ENCODE assay signal across 20 mouse cellular contexts in the genomic region with DNA sequence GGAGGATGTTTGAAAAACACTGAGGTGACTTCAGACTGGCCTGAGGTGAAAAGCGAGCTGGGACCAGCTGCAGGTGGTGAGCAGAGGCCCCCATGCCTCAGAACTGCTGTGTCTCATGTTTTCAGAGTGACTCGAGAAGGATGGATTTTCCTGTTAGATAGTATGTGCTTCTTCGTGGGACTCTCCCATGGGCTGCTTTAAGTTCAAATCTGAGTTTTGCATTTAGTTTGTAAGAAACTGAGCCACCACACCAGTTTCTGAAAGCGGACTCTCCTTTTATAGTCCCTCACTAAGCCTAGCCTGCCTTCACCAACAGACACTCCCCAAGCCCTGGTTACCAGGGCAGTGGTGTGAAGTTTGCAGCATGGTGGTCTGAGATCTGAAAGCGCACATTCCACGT. TPM values are rescaled to one million over a fixed set of nuclear protein-coding genes. Genes with fewer than 3 reads are reported as not detected.
DNase-seq lines count a peak whose midpoint lies in the region; ATAC-seq and TF ChIP-seq lines count a peak whose summit lies in the region.
"Had no signal": no experiment of that assay in that cellular context is flagged by ENCODE, and none has a peak within 500 bp of the region (broad histone marks: within the 10 kb centered on the region; RNA-seq: fewer than 3 reads in every experiment).

No protein-coding gene starts in this region.

- H3K79me2 ChIP-seq in myocyte (ENCODE audit: control insufficient read depth, insufficient read depth): peaks cover 3% of the 10 kb centered on the region

- DNase-seq in kidney, postnatal 25 days: no peak
- DNase-seq in stomach, postnatal 0 days (ENCODE audit: low spot score): no peak
- no peak for DNase-seq in layer of hippocampus, postnatal 25 days (ENCODE audit: extremely low spot score in 1 of 2, low spot score in 1 of 2)
- DNase-seq: adrenal gland, adult 2 months; adrenal gland, postnatal 25 days; cerebellum, adult 18-20 months; cerebellum, postnatal 10 days; gastrocnemius, adult 2 months; gastrocnemius, postnatal 25 days; heart, postnatal 4 days had no signal

- H3K4me3 ChIP-seq in kidney, embryonic 14.5 days (ENCODE audit: low read length): no peak overlapping the region
- H3K4me3 ChIP-seq in embryonic fibroblast, embryonic 13.5 days (ENCODE audit: insufficient read depth, low read length): no peak overlapping the region
- no peak overlapping the region for H3K4me3 ChIP-seq in myocyte
- H3K4me3 ChIP-seq in stomach, postnatal 0 days (ENCODE audit: low read depth, low read length): no peak overlapping the region
- H3K4me3 ChIP-seq in midbrain, embryonic 15.5 days: no peak overlapping the region
- H3K4me3 ChIP-seq: embryonic facial prominence, embryonic 10.5 days; erythroblast, embryonic 14.5 days; forebrain, embryonic 10.5 days; gastrocnemius, adult 2 months; heart, embryonic 13.5 days; hindbrain, embryonic 12.5 days had no signal

- H3ac ChIP-seq in myocyte (ENCODE audit: control insufficient read depth, insufficient read length): no peak overlapping the region

- peaks cover 10% of the 10 kb centered on the region; the same call in 1 of the 2 replicates for H3K4me1 ChIP-seq in kidney, embryonic 14.5 days (ENCODE audit: control insufficient read depth, insufficient read depth, low read length)
- peaks cover 23% of the 10 kb centered on the region for H3K4me1 ChIP-seq in embryonic fibroblast, embryonic 13.5 days (ENCODE audit: control insufficient read depth, insufficient read depth, low read length)
- H3K4me1 ChIP-seq in stomach, postnatal 0 days (replicated peaks; ENCODE audit: control insufficient read depth, insufficient read depth): peaks cover 5% of the 10 kb centered on the region; the same call in 1 of the 2 replicates
- H3K4me1 ChIP-seq in midbrain, embryonic 15.5 days: no peaks in the 10 kb centered on the region
- H3K4me1 ChIP-seq: forebrain, embryonic 10.5 days had no signal

- H3K9me3 ChIP-seq in kidney, embryonic 14.5 days (ENCODE audit: control insufficient read depth, low read length): no peaks in the 10 kb centered on the region
- no peaks in the 10 kb centered on the region for H3K9me3 ChIP-seq in stomach, postnatal 0 days (ENCODE audit: control insufficient read depth, low read length)
- H3K9me3 ChIP-seq in midbrain, embryonic 15.5 days: no peaks in the 10 kb centered on the region
- H3K9me3 ChIP-seq: embryonic facial prominence, embryonic 10.5 days; forebrain, embryonic 10.5 days; heart, embryonic 13.5 days; hindbrain, embryonic 12.5 days had no signal

- H3K36me3 ChIP-seq in kidney, embryonic 14.5 days (ENCODE audit: control insufficient read depth, insufficient read depth, low read length): peaks cover 3% of the 10 kb centered on the region; the same call in 1 of the 2 replicates
- H3K36me3 ChIP-seq in myocyte (ENCODE audit: control insufficient read depth, insufficient read depth): no peaks in the 10 kb centered on the region
- H3K36me3 ChIP-seq in stomach, postnatal 0 days (ENCODE audit: control insufficient read depth, insufficient read depth, low read length): 0 out of 2 replicates have a peak, but pooled peaks cover 3% of the 10 kb centered on the region
- H3K36me3 ChIP-seq in midbrain, embryonic 15.5 days (replicated peaks): no peaks in the 10 kb centered on the region
- H3K36me3 ChIP-seq: embryonic facial prominence, embryonic 10.5 days; forebrain, embryonic 10.5 days; hindbrain, embryonic 12.5 days had no signal

- no peak for ATAC-seq in kidney, embryonic 14.5 days (ENCODE audit: low FRiP score, low TSS enrichment)
- no peak for ATAC-seq in stomach, postnatal 0 days (ENCODE audit: low FRiP score, low TSS enrichment)
- no peak for ATAC-seq in midbrain, embryonic 15.5 days (replicated peaks)
- ATAC-seq: forebrain, embryonic 14.5 days had no signal

- TF ChIP-seq POLR2A in embryonic fibroblast, embryonic 13.5 days (IDR thresholded peaks at IDR 0.05; ENCODE audit: low read depth, low read length): no peak
- no peak for TF ChIP-seq POLR2A in myocyte (IDR thresholded peaks at IDR 0.05; ENCODE audit: insufficient read length, low read depth)

- no peak for TF ChIP-seq EP300 in stomach, postnatal 0 days (optimal IDR thresholded peaks at IDR 0.05)

- 0 out of 2 replicates have a peak overlapping the region, but pooled peaks have one; percentile 18 for H3K9ac ChIP-seq in kidney, embryonic 14.5 days (ENCODE audit: low read depth, low read length)
- H3K9ac ChIP-seq in stomach, postnatal 0 days (ENCODE audit: low read length): no peak overlapping the region
- H3K9ac ChIP-seq in midbrain, embryonic 15.5 days: no peak overlapping the region
- H3K9ac ChIP-seq: heart, embryonic 13.5 days; hindbrain, embryonic 12.5 days had no signal

- no peak overlapping the region for H3K4me2 ChIP-seq in kidney, embryonic 14.5 days (replicated peaks; ENCODE audit: low read depth, low read length)
- peak overlapping the region; percentile 67 for H3K4me2 ChIP-seq in myocyte (ENCODE audit: low read depth)
- H3K4me2 ChIP-seq in stomach, postnatal 0 days (replicated peaks; ENCODE audit: low read depth): no peak overlapping the region
- H3K4me2 ChIP-seq in midbrain, embryonic 15.5 days: no peak overlapping the region
- H3K4me2 ChIP-seq: heart, embryonic 13.5 days; hindbrain, embryonic 12.5 days had no signal

- TF ChIP-seq CTCF in embryonic fibroblast, embryonic 13.5 days (IDR thresholded peaks at IDR 0.05; ENCODE audit: borderline replicate concordance, insufficient read depth, low read length): no peak
- no peak for TF ChIP-seq CTCF in stomach, postnatal 0 days (IDR thresholded peaks at IDR 0.05; ENCODE audit: low read depth)

- 61% methylated on average over 6 of the region's 6 CpGs for WGBS in kidney, embryonic 14.5 days
- 73% methylated on average over 6 of the region's 6 CpGs for WGBS in stomach, postnatal 0 days
- 79% methylated on average over 6 of the region's 6 CpGs for WGBS in midbrain, embryonic 15.5 days

- H3K27ac ChIP-seq in kidney, embryonic 14.5 days (ENCODE audit: low read depth, low read length): no peak overlapping the region; the same call in 1 of the 2 replicates
- H3K27ac ChIP-seq in embryonic fibroblast, embryonic 13.5 days (ENCODE audit: insufficient read depth, low read length): peak overlapping the region; percentile 74
- H3K27ac ChIP-seq in stomach, postnatal 0 days (replicated peaks): 0 out of 2 replicates have a peak overlapping the region, but pooled peaks have one; percentile 24
- H3K27ac ChIP-seq in midbrain, embryonic 15.5 days: no peak overlapping the region
- H3K27ac ChIP-seq: embryonic facial prominence, embryonic 10.5 days; forebrain, embryonic 10.5 days; gastrocnemius, adult 2 months; heart, embryonic 13.5 days; hindbrain, embryonic 12.5 days had no signal

- H3K27me3 ChIP-seq in kidney, embryonic 14.5 days (ENCODE audit: control insufficient read depth, insufficient read depth, low read length): no peaks in the 10 kb centered on the region
- H3K27me3 ChIP-seq in myocyte (ENCODE audit: control insufficient read depth, insufficient read depth, insufficient read length): no peaks in the 10 kb centered on the region
- H3K27me3 ChIP-seq in stomach, postnatal 0 days (ENCODE audit: control insufficient read depth, insufficient read depth, low read length): no peaks in the 10 kb centered on the region
- no peaks in the 10 kb centered on the region for H3K27me3 ChIP-seq in midbrain, embryonic 15.5 days (replicated peaks)
- H3K27me3 ChIP-seq: heart, embryonic 13.5 days; hindbrain, embryonic 12.5 days had no signal

TF ChIP-seq in myocyte, 11 proteins besides CTCF, POLR2A, EP300 and RAD21:
- no peak for TF ChIP-seq SRF (IDR thresholded peaks at IDR 0.05; ENCODE audit: control insufficient read depth, insufficient read length, low read depth)
- TF ChIP-seq E2F4 (IDR thresholded peaks at IDR 0.05; ENCODE audit: insufficient read depth): no peak
- TF ChIP-seq MYOD1 (IDR thresholded peaks at IDR 0.05; ENCODE audit: control insufficient read depth in 1 of 3, insufficient read length in 2 of 3, low read depth in 2 of 3): no peak
- no peak for TF ChIP-seq POLR2AphosphoS2 (IDR thresholded peaks at IDR 0.05; ENCODE audit: insufficient read length, low read depth)
- TF ChIP-seq MAX (IDR thresholded peaks at IDR 0.05; ENCODE audit: low read depth): no peak
- no peak for TF ChIP-seq CEBPB (IDR thresholded peaks at IDR 0.05; ENCODE audit: insufficient read depth, poor library complexity, severe bottlenecking)
- TF ChIP-seq TCF3 (IDR thresholded peaks at IDR 0.05; ENCODE audit: insufficient read length, low read depth): no peak
- no peak for TF ChIP-seq USF1 (IDR thresholded peaks at IDR 0.05; ENCODE audit: low read depth)
- TF ChIP-seq REST (IDR thresholded peaks at IDR 0.05; ENCODE audit: insufficient read depth, insufficient read length): no peak
- no peak for TF ChIP-seq TCF12 (IDR thresholded peaks at IDR 0.05; ENCODE audit: insufficient read depth, poor library complexity, severe bottlenecking)
- no peak for TF ChIP-seq MYOG (IDR thresholded peaks at IDR 0.05; ENCODE audit: control insufficient read depth in 1 of 3, insufficient read depth in 1 of 3, insufficient read length in 2 of 3, low read depth in 2 of 3)
TF ChIP-seq in myocyte: peak in this region for 0.

RNA-seq across cellular contexts. Expression of gene Mettl14, which starts 48.1 kb away (rescaled TPM):
- polyA plus RNA-seq in kidney, embryonic 14.5 days (2014; fragmentation: Nextera tagmentation; extraction: Ambion mirVana): 17.3 and 23.9 TPM in 2 replicates
- 14.1 and 17.9 TPM in 2 replicates for polyA plus RNA-seq in embryonic fibroblast, embryonic 13.5 days (2011; ENCODE audit: insufficient read length, low read depth, missing spikeins)
- 5.2 TPM for polyA plus RNA-seq in myocyte (2012; fragmentation: generic; extraction: Trizol)
- polyA plus RNA-seq in stomach, postnatal 0 days (2015; fragmentation: Nextera tagmentation; extraction: Ambion mirVana): 10.5 and 11.3 TPM in 2 replicates
- total RNA-seq in layer of hippocampus, postnatal 25 days (2021): 10 to 100 TPM; 14.0 to 15.4 TPM
- polyA plus RNA-seq in midbrain, embryonic 15.5 days (2015; fragmentation: Nextera tagmentation; extraction: Ambion mirVana): 21.6 and 22.3 TPM in 2 replicates

Comparison
In these comparisons a context has a peak if more than half of its experiments do, and no peak if none do; other contexts are left out.
1. H3K27ac ChIP-seq: peak in embryonic fibroblast, embryonic 13.5 days (single experiment) and stomach, postnatal 0 days (single experiment); none in kidney, embryonic 14.5 days (single experiment) and midbrain, embryonic 15.5 days (single experiment).